Mouse (Mus musculus) urinary bladder, postnatal 36 days (tissue): ENCODE measurements around the gene Itga2b.
A peak's percentile ranks its signal among the peaks of the same experiment; 100 is the strongest.

Source experiments
- DNase-seq, 2 experiments: peaks; one replicate each; pipeline ENCODE4 v3.0.0; 2022; ENCODE audit warnings: low spot score in 2 of 2, mixed read lengths in 1 of 2

Itga2b gene

DNA sequence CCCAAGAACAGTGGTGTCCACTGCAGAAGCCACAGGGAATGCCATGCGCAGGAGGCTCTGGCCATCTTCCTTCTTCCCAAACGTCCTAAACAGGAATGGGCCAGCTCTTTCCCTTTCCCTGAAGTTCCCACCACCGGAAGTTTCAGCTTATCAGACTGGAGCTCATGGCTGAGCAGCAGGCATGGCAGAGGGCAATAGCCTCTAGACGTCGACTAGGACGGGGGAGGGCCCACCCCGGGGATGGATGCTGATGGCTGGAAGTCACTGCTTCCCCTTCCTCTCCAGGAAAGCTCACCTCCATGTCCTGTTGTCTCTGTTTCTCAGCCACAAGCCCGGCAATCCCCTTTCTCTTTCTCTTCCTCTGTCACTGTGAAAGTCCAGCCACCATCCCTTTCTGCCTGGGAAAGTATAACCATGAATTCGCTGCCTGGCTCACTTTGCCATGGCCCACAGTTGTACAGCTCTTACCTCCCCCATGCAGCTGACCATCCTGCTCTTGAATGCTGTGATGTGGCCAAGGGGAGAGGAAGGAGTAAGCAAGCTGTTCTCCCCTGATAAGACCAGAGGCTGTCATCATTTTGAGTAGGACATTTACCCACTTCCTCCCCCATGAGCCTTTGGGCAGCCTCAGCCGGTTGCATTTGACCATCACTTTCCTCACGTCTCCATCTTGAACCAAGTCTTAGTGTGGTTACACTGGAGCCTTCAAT, at the start of gene Itga2b:
Itga2b (minus strand) TSS at position 475 of the 710 bp plus-strand sequence.
- no peak for DNase-seq

- no peak for DNase-seq
These were observed 45.0 kb upstream of the Itga2b start for GRCm38 (mm10) chr11:102514793-102515424.

DNA sequence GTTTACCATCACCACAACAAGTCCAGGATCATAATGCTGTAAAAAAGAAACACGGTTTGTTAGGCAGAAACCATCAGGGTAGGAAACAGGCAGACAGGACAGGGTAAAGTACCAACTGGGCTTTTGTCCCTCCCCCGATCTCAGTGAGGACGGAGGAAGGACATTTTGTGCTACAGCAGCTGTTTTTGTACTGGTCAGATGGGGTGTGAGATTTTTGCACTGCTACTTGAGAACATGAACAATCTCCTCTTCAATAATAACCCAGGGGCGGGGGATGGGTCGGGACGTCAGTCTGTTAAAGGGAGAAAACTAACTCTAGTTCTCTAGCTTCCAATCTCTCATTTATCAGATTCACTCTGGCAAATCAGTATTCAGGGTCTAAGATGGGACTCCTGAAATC, 40.3 kb upstream of the Itga2b start:
- DNase-seq, result no peak

GRCm38 (mm10) chr11:102496732-102497131, 26.8 kb upstream of the Itga2b start:
- no peak for DNase-seq

GRCm38 (mm10) chr11:102496206-102496605, 26.3 kb upstream of the Itga2b start:
- no peak for DNase-seq

- DNase-seq, result no peak
These were observed 25.8 kb upstream of the Itga2b start for GRCm38 (mm10) chr11:102495742-102496141.

DNA sequence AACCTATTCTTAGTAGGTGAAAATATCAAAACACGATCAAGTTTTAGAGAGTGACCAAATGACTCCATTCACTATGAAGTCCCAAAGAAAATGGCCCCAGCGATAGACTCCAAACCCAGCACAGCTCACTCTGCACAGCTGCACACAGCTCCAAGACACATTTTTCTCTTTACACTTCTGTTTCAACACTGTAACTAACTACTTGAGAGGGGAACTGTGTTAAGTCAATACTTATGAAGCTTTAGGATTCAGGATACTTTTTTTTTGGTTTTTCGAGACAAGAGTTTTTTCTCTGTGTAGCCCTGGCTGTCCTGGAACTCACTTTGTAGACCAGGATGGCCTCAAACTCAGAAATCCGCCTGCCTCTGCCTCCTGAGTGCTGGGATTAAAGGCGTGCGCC, 25.2 kb upstream of the Itga2b start:
- DNase-seq, result no peak

DNA sequence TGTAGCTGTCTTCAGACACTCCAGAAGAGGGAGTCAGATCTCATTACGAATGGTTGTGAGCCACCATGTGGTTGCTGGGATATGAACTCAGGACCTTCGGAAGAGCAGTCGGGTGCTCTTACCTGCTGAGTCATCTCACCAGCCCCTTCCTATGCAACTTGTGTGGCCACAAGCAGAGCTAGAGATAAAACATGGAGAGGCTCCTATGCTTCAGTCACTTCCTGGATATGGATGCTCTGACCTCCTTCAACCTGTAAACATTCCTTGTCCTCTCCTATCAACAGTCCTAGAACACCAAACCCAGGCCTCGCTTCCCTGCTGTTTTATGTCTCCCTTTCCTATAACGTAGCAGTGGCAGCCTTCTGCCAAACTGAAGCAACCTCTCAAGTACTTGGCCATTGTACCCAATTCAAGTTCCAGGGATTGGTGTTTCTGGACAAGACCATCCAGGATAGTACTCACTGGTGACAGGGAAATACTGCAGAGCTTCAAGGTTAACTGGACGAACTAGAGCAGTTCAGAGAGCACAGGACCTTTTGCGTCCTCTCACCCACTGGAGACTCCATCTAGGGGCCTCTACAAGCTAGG, 24.2 kb upstream of the Itga2b start:
- DNase-seq, result no peak

DNA sequence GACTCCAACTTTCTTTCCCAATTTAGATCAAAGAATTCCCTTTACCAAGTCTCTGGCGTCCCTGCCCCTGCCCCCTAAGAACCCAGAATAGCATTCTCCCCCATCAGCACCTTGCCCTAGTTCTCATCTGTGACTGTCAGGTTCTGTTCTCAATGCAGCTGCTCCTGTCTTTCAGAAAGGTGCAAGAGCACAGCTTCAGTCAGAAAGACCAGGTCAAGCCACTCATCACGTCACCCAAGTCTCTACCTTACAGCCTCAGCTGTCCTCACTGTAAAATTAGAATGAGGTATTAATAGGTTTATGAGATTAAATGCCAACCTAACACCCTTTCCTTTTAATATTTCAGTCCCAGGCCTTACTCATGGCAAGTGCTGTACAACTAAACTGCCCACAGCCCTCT, 23.3 kb upstream of the Itga2b start:
- DNase-seq, result no peak

DNA sequence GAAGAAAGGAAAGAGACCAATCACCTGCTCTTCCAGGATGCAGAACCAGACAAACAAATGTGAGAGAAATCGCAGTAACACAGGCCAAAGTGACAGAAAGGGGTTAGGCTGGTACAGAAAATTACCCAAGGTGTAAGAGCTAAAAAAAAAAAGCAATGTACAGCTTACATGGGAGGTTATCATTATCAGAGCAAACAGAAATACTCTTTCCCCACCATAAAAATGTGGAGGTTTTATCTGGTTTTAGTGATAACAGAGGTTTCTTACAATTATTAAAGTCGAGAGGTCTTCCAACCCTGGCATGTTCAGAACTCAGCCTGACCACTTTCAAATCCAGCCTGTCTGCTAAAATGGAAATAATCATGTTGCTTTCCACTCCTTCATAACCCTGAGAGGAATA, 18.0 kb upstream of the Itga2b start:
- DNase-seq, result no peak

DNA sequence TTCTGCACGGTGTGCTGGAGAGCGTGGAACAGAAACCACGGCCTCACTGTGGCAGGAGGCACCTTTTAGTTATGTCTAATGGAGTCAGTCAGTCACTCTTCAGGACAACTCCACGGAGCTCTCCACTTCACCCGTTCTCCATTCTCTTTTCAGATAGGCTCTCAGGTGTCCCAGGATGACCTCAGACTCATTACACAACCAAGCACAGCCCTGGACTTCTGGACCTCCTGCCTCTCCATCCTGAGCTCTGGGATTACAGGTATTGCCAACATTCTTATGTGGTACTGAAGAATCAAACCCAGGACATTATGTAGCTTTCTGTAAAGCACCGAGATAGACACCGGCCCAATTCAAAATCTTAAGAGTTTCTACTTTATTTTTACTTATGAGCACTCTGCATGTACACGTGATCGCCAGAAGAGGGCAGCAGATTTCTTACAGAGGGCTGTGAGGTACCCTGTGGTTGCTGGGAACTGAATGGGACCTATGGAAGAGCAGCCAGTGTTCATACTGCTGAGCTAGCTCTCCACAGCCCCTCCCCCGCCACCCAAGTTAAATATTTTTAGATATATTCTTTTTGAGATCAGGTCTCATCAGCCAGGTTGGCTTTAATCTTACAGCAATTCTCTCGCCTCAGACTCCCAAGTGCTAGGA, 16.9 kb upstream of the Itga2b start:
- DNase-seq, result no peak

DNA sequence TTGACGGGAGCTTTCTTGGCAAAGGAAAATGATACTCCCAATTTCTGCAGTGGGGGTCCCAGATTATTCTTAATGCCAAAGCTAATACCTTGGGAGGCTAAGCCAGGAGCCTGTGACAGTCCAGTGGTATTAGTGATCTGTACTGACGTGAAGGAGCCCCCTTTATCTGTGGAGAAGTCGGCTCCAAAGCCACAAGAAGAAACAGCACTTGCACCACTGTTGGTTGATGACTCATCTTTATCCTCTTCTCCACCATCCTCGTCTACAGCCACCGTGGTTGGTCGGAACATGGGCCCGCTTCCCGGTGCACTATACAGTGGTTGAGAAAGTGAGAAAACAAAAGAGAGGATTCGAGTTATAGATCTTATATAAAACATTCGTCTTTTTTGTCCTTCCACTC, 11.9 kb upstream of the Itga2b start:
- DNase-seq, result no peak

DNA sequence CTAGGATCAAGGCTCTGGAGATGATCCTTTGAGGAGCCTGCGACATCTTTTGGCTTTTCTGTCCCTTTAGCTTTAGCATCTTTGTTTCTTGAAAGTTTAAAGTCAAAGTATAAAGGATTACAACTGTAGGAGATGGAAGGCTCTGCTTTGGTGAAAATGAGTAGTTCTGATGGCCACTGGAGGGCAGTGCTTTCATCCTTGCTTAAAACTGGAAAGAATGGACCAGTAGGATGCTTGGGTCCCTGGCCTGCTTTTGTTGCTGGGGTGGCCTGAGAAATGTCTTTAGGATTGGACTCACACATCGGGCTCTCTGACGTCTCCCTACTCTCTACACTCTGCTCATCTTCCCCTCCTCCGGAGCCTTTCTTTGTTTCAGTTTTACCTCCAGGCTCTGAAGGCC, 11.0 kb upstream of the Itga2b start:
- DNase-seq, result no peak

DNA sequence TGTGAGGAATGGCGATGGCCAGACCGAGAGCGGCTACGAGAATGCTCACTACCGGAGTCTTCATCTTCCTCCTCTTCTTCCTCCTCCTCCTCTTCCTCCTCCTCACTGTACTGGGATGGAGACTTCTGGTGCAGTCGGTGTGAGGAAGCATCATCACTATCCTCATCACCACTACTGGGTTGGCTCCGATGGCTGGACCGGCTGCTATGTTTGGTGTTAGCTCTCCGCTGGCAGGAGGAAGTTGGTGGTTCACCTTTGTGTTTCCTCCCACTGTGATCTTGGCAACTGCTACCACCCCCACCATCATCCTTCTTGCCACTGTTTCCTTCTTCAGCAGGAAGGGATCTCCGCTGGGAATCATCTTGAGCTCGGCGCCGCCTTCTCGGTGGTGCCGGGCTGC, 10.2 kb upstream of the Itga2b start:
- DNase-seq, result no peak

GRCm38 (mm10) chr11:102479581-102479980, 9.7 kb upstream of the Itga2b start:
- no peak for DNase-seq

- no peak for DNase-seq
These were observed 8.7 kb upstream of the Itga2b start for GRCm38 (mm10) chr11:102478671-102479070.

- DNase-seq, result no peak
These were observed 5.1 kb upstream of the Itga2b start for GRCm38 (mm10) chr11:102475027-102475426.

GRCm38 (mm10) chr11:102467041-102467631, 2.8 kb downstream of the Itga2b start:
- DNase-seq, result peak; percentile 97 to 98

DNA sequence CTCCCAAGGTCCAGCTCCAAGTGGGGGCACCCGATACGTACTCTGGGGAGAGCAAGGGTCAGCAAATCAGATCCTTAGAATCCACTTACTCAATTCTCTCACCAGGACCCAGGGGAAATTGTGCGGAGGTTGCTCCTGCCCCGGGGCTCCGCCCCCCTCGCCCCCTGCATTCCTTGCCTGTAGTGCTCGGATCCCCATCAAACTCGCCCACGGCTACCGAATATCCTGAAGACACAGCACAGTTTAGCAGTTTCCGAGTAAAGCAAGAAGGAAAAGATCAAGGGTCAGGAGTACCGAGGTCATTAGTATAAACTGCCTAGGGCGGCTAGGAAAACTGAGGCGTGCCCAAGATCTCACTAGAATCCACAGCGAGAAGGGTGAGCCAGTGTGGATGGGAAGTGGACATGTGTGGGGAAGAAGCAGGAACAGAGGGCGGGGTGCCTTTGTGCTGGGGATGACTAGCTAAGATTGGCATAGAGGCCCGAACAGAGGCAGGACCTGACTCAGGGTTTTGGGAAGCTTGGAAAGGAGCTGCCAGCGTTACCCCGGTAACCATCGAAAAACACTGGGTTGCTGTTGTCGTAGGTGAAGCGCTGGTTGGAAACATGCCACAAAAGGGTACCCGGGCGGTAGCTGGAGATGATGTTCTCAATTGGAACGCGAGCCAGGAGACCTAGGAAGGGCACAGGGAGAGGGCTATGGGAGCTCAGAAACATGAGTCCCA, 4.0 kb downstream of the Itga2b start:
- DNase-seq, result peak; percentile 54 to 71

DNA sequence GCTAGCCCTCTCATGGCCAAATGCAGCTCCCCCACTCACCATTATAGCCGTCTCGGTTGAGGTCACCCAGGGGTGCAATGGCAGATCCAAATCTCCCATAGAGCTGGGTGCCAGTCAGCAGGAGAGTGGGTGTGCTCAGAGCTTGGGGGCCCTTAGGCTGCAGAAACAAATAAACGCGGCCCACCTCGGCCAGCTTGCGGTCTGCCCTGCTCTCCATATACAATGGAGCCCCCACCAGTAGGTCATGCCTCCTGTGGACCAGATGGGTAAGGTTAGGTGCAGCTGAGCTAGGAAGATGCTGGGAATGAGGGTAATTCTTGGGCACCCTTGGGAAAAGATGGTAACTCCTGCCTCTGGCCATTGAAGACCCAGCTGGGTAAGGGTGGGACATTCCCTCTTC, 5.0 kb downstream of the Itga2b start:
- DNase-seq, result no peak

GRCm38 (mm10) chr11:102461764-102462163, 8.2 kb downstream of the Itga2b start:
- DNase-seq, result no peak

DNA sequence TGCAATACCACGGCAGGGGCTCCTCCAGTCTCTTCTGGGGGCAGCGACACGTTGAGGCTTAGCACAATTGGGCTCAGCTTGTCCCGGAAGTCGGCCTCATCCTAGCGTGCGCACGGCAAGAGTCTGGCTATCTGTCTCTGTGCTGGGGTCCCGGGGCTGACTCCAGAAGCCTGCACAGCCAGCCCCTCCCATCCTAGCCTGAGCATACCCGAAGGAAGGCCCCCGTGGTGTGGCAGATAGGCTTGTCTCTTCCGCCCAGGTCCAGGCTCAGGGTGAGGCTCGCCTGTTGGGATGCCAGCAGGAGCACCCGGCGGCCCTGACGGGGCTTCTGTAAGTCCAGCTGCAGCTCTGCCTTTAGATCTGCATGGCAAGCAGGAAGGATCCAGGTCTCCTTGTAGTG, 9.4 kb downstream of the Itga2b start:
- DNase-seq, result no peak
